Mouse (Mus musculus) B cell, adult (primary cell): ENCODE data around the gene Them7. TPM values are rescaled to one million over a fixed set of nuclear protein-coding genes. Genes with fewer than 3 reads are reported as not detected.

ENCODE experiments used
- total RNA-seq: library from RNA; stranded (reverse); gene quantifications from 4 replicates; pipeline ENCODE4 v1.2.4, GENCODE M21; 2023; ENCODE audit not compliant: inconsistent age

Gene Them7
- total RNA-seq: not detected in 4 replicates

DNA sequence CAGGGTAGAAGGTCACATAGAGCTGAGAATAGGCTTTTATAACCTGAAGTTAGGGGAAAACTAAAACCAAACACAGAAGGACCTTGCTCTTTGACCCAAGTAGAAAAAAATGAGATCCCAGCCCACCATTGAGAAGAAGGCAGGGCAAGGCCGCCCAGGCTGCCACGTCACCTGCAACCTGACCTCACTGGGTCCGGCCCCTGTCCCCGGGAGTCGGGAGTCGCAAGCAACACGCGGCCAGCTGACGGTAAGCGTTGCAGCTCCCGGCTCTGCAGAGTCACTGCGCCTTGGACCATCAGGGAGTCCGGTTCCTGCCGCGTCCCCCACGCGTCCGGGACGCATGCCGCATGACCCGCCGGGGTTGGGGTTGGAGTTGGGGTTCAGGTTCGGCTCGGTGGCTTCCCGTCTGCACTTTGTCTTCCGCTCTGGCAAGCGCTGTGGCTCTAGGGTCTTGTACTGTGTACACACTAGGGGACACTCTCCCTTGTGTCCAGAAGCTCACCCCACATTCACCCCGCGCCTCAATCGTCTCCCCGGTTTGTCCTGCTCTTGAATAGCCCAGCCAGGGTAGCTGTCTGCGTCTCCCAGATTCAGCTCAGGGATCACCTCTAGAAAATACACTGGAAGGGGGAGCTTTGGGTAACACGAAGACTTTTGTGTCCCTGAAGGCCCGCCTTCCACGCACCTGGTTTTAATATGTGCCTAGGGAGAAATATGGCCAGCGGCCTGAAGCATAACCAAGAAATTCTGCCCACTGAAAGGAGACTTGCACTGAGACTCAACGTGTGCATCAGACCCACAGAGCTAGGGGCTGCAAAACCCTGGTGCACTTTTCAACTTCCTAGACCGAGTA is at the start of gene Them7:
Gene Them7 (plus strand): TSS at position 187 of the 853 bp plus-strand sequence.

DNA sequence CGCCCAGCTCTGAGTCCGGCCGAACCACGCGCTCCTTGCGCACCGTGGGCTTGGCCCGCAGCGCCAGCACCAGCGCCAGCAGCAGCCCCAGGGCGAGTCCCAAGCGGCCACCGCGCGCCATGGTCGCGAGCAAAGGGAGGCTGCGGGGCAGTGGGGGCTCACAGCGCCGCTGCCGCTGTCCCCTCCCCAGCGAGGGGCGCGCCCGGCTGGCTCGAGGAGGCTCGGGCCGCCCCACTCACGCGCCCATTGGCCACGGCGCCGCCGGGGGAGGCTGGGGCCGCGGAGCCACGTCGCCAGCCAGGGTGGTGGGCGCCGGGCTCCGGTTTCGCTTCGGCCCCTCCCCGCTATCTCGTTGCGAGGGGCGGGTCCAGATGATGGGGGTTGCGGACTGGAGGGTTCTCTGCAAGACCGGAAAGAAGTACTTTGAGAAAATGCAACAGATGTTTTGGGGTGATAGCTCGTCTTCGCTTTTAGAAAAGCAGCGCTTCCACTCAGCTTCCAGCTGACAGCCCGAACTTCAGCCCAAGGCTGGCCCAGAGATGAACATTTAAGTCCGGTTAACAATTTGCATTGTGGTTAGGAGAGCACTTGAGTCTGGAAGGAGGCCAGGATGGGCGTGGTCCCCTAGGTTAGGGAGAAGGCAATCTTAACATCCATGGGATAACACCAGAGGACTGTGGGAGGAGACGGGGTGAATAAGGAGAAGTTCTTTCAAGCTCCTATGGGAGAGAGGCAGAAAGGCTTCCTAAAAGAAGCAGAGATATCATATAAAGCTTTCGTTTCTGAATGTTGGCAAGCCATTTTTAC is 175.2 kb downstream of the Them7 start, which contains the start of gene Rcn1:
Gene Rcn1 (minus strand): TSS at position 235 of the 807 bp plus-strand sequence.

Other genes starting within 250 kb of the Them7 start
- gene Eif3m, start 207.2 kb upstream of the Them7 start, total RNA-seq: 127 to 135 TPM (median 131 TPM) in 4 replicates
- not detected in 4 replicates for gene Gm11060, start 132.3 kb upstream of the Them7 start, total RNA-seq
- gene Wt1, start 97.8 kb upstream of the Them7 start, total RNA-seq: not detected in 4 replicates
- 5.4 to 7.9 TPM (median 7.5 TPM) in 4 replicates for gene Rcn1, start 175.0 kb downstream of the Them7 start, total RNA-seq